Mouse (Mus musculus): ENCODE measurements around the gene Tango6.

Gene Tango6

DNA sequence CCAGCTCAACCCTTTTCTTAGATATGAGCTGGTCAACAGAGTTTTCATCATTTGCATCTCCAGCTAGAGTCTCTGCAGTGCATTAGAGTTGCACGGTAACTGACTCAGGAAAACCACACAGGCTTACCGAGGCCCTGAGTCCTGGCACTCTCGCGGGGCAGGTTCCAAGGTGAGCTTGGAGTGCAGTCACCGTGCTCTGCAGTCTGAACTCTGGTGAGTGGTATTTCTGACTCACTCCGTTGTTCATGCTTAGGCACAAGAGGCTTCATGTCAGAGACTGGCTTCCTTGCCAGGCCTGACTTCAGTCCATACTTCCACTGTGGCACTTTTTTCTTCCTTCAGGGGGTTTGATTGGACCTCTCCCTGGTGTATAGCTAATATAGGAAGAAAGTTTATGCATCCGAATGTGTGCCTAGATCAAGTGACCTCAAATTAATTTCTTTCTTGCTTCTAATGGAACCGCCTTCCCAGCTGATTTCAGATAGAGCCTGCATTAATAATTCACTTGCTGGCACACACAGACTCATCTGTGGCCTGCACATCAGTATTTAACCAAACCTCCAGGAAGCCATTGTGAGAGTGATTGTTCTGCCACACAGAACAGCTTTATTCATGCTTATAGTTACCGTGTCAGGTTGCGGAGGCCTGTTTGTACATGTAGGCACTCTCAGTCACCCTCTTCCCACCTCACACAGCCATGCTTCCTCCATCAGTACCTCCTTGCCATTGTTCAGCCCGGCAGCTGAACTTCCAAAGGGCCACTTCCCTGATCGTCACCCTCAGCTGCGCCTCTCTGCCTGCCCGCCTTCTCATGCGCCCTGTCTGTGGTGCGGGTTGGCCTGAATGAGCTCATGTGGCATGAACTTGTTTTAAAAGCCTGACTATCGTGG is 136.0 kb downstream of the Tango6 start:
- DNase-seq, result no peak

DNA sequence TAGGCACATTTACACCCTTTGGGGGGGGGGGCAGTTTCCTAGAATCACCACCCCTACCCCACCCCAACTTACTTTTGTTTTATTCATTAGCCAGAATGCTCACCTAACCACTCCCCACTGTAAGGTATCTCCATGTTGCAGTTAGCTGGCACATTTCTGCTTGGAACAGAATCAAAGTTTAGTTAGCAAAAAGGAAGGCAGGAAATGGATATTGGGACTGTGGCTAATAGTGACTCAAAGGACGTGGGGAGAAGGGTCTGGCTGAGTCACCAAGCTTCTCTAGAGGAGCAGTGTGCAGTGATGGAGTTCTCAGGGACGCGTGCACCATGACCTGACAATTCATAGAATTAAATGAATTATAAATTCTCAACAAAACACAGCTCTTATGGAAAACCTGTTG is 136.7 kb downstream of the Tango6 start:
- no peak for DNase-seq

DNA sequence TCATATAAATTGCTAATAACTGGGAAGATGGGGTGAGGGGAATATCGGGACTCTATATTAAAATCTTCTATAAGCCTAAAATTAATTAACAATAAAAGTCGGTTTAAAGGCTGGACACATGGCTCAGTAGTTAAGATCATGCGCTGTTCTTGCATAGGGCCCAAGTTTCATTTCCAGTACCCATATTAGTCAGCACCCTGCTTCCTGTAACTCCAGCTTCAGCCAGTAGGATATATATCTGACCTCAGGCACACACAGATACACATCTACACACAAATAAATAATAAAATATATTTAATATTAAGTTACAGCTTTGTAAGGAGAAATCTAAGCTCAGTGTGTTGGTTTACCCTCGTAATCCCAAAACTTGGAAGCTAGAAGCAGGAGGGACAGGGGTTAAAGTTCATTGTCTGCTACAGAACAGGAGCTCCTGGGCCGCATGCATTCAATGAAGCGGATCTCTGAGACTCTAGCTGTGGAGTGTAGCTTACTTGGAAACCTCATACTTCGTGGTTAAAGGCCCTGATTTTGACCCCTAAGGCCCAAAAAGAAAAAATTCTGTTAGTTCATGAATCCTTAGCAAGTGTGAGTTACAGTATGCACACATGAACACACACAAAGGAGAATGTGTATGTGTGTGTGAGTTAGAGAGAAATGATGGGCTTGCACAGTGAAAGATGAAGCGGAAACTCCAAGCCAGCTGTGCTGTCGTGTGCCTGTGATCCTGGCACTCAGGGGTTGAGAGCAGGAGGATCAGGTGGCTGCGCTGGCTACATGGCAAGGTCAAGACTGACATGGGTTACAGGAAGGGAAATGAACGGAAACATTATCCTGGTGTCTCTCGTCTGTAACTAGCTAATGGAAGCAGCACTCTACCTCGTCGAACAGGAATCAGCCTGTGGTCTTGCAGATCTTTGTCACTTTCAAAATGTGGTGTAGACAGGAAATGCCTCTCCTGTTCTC is 138.0 kb downstream of the Tango6 start:
- no peak for DNase-seq

DNA sequence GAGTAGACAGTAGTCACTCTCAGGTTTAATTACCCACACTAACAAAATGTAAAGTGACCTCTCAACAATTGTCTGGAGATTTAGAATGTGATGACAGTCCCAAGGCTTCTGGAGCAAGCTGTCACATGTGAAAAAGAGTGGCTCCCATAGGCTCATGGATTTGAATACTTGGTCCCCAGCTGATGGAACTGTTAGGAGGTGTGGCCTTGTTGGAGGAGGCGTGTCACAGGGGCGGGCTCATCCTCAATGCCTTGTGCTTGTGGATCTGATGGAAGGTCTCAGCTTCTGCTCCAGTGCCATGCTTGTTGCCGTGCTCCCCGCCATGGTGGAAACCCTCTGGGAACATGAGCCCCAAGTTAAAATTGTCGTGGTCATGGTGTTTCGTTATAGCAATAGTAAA is 146.1 kb downstream of the Tango6 start:
- no peak for DNase-seq

DNA sequence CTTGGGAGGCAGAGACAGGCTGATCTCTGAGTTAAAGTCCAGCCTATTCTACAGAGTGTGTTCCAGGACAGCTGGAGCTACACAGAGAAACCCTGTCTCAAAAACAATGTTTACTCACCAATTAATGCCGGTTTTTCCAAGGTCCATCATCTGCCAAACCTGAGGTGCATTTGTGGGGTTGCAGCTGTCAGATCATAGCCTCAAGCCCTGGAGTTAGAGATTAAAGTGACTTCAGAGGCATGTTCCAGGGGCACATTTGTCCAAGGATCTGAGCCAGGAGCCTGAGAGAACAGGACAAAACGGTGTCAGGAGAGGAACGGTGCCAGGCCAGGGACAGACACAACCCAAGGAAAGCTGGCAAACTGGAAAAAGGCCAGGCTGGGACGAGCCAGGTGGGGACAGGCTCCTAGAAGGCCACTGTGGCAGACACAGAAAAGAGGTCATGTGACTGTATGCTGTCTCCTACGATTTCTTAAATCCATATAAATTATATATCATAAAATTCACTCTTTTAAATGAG is 146.7 kb downstream of the Tango6 start:
- DNase-seq, result no peak

DNA sequence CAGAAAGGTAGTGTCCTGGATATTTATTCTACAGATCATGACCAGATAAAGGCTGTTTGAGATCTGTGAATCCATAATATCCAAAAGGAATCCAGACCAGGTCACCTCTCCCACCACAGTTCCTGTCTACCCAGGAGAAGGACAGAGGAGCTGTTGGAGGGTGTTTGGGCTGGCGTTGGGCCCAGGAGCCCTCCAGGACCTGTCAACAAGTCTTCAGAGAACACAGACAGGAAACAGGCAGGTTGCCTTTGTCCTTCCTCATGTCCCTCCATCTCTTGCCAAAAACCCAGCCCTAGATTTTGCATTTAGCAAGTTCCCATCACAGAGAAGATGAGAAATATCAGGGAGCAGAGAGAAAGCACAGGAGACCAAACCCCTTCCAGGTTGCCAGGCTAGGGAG is 152.0 kb downstream of the Tango6 start:
- no peak for DNase-seq

- peak in 1 of 2 experiments; percentile 13 for DNase-seq
These were observed 153.7 kb downstream of the Tango6 start for GRCm38 (mm10) chr8:106836525-106836924.

DNA sequence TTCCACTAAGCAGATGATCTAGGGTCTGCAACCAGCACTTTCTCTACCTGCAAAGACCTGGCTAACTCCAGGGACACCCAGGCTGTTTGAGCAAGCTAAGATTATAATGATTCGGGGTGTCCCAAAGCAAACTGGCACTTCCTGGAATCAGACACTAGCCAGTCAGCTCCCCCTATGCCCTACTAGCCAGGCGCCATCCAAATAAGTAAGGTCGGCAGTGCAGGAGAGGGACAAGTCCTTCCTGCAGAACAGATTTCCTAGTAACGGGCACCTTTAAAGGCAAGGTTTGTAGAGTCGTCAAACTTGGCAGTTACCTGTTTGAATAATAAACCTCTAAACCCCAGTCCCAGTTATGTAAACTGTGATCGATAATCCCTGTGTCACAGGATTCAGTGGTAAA is 155.9 kb downstream of the Tango6 start:
- no peak for DNase-seq

DNA sequence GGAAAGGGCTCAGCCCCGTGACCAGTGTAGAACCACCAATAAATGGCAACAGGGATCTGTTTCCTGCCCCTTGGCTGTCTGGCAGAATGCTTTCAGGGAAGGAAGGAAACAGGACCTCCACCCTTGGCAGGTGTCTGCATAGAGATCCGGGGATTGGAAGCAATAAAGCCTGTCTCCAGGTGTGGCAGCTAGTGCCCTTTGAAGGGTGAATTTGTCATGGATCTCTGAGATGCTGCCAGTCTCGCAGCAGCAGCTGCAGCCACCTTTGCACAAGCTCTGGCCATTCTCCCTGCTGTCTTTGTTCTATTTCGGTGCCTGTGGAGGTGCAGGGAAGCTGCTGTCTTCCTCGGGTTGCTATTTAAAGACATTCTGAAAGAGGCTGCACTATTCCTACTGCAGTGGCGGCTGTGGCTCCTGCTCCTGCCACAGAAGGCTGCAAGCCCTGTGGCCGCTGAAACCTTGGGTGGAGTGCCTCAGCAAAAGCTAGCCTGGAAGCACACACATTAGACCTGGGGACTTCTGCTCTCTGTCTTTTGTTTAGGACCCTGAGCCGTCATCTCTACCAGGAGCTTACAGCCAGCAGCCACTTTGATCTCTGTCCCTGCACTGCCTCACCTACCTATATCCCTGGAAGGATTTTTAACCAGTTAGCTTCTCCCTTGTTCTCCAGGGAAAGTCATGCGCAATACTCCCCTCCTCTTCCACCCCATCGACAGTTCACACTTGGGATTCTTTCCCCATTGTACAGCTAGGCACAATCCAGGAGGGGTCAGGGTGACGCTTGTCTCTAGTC is 156.5 kb downstream of the Tango6 start:
- DNase-seq, result no peak

- no peak for DNase-seq
These were observed 167.2 kb downstream of the Tango6 start for GRCm38 (mm10) chr8:106850034-106850433.

GRCm38 (mm10) chr8:106854534-106855241 is 171.8 kb downstream of the Tango6 start:
- DNase-seq, result no peak

GRCm38 (mm10) chr8:106855242-106855562 is 172.3 kb downstream of the Tango6 start:
- no peak for DNase-seq

GRCm38 (mm10) chr8:106862845-106863244 is 180.0 kb downstream of the Tango6 start:
- DNase-seq, result no peak

DNA sequence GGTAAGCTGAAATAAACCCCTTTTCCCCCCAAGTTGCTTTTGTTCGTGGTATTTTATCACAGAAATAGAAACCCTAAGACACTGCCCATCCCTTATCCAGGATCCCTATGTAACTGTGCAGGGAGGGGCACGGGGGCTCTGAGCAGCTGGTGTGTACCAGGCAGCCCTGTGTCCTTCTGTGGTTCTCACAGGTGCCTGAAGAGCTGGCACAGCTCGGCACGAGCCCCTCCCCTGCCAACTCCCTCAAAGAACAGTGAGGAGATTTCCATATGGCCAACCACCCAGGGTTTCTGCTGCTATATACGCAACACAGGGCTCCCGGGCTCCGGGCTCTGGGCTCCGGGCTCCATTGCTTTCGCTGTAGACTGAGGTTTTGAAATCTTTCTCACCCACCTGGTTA is 182.5 kb downstream of the Tango6 start:
- no peak for DNase-seq

- no peak for DNase-seq
These were observed 187.2 kb downstream of the Tango6 start, which contains the start of gene Has3 for GRCm38 (mm10) chr8:106870051-106870450. Gene Has3, plus strand, starts transcription at chr8:106870242.

DNA sequence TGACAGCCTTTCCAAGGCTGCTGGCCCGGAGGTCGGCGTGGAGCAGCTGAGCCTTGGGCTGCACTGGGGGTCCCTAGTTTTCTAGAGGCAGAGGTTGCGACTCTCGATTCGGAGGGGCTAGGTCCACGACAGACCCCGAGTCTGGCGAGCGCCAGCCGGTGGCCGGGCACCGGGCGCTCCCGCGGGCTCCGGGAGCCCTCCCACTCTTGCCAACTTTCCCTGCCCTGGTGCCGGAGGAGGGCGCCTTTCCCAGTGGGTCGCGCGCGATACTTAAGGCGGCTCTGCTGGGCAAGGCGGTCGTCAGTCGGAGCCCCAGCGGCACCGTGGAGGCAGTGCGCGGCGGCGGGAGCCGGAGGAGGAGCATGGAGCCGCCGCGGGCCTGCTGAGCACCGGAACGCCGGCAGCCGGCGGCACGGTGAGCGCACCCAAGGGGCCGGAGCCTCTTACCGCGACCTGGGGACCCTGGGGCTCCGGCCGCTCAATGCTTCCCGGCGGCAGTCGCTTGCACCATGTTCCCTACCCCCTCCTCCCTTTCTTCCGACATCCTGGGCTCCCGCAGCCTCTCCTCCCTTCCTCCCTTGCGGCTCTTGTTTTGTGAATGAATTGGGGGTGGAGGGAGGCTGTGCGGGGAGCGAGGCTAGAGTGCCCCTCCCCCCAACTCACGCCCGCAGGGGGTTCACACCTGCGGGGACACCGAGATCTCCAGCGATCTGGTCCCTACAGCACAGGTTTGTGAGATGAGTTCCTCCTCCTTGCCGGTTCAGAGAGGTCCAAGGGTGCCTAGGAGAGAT is 187.9 kb downstream of the Tango6 start:
- peak; percentile 61 to 71 for DNase-seq

GRCm38 (mm10) chr8:106871328-106871926 is 188.6 kb downstream of the Tango6 start:
- DNase-seq, result no peak

DNA sequence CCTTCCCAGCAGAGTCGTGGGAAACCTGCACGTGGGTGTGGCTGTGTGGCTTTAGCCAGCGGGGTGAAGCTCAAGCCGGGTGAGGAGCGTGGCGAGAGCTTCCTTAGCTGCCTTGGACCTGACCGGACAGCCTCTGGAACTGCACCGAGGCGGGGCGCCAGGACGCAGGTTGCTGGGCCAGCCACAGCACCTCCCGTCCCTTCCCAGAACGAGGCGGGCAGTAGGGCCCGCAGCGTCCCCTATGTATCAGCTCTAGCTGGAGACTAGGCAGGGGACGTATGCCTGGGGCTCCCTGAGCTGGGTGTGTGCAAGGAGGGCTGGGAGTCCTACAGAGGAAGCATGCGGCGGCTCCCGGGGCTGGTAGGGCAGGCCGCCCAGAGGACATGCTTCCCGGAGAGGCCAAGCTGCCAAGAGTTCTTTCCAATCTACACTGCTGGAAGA is 189.1 kb downstream of the Tango6 start:
- peak; percentile 46 to 67 for DNase-seq

DNA sequence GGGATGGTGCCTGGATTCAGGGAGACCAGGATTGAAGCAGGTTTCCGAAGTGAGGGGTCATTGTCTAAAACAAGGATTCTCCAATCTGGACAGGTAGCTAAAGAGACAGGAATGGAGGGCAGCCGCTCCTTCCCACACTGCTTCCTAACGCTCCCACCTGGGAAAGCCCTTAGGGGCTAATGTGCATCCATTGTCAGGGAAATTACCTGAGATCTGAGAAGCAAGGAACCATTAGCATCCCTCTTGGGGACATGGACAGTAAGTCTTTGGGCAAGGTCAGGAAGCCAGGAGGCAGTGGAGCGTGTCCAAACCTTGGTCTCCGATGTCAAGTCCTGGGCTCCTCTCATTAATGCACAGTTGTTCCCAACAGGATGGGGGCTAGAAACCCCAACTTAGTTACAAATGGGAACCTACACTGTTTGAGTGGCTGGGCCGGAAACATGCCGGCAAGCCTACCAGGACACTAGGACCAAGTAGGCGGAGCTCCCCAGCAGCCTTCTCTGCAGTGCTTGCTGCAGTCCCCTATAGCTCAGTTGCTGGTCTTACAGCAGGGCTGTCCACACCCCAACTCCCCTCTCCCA is 189.7 kb downstream of the Tango6 start:
- DNase-seq, result no peak

DNA sequence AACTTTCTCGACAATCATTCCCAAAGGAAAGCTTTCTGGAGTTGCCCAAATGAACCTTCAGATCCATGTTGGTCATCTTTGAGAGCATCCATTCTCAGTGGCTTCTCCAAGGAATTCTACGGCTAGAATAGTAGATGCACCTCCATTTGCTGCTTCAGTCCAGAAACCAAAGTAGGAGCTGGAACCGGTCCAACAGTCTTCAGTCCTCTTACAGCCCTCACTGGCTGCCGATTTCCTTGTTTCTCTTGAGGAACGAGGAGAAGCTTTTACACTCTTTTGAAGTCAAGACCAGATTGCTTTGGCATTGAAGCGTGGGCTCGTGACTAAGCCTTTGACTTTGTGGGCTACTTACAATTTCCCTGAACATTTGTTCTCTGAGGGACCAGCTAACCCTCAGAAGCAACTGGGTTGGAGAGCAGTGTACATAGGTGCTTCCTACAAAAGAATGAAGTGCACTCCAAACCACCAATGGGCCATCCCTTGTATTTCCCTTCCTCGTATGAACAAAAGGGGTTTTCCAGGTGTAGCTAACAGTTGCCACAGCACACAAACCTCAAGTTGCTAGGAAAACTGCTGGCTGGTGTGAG is 197.3 kb downstream of the Tango6 start:
- DNase-seq, result peak; percentile 43 to 61

Measured in lung, adult 18-20 months (tissue).